Mouse (Mus musculus) cerebellum, adult 2 months (tissue): ENCODE measurements around the gene Smim24. TPM values are rescaled to one million over a fixed set of nuclear protein-coding genes. Genes with fewer than 3 reads are reported as not detected.

Experiments used
- DNase-seq, 2 experiments: peaks; one replicate each; pipeline ENCODE4 v3.0.0; 2021
- H3K27ac ChIP-seq: fragments of 200-500 bp; 2 replicates; pipeline ENCODE4 v1.5.1; 2012; ENCODE audit warnings: low read length, control low read depth, inconsistent platforms; ENCODE audit not compliant: insufficient read depth
- H3K27me3 ChIP-seq: fragments of 200-500 bp; 2 replicates; pipeline ENCODE4 v1.6.1; 2012; ENCODE audit warnings: inconsistent platforms, mild to moderate bottlenecking, low read length, moderate library complexity; ENCODE audit not compliant: control insufficient read depth, insufficient read depth
- H3K4me1 ChIP-seq: fragments of 200-500 bp; 2 replicates; pipeline ENCODE4 v1.6.1; 2011; ENCODE audit warnings: low read length; ENCODE audit not compliant: control insufficient read depth, insufficient read depth
- H3K4me3 ChIP-seq: fragments of 200-500 bp; replicated peaks from 2 replicates; pipeline ENCODE3; 2011; ENCODE audit warnings: mild to moderate bottlenecking, low read depth, low read length, control low read depth; ENCODE audit not compliant: insufficient read depth
- CTCF ChIP-seq: fragments of 200-500 bp; IDR thresholded peaks from 2 replicates; pipeline ENCODE4 v1.5.1; 2011; ENCODE audit warnings: low read depth, mild to moderate bottlenecking, control low read depth, low read length, moderate library complexity, borderline replicate concordance; ENCODE audit not compliant: insufficient read depth
- POLR2A ChIP-seq: fragments of 200-500 bp; IDR thresholded peaks from 2 replicates; pipeline ENCODE4 v1.6.1; 2011; ENCODE audit warnings: low read length, control low read depth, borderline replicate concordance; ENCODE audit not compliant: insufficient read depth
- WGBS: fragments of 180-500 bp; shearing (Covaris S2); methylation state at CpG from one replicate; pipeline ENCODE4 v1.1.7; 2018; 5-methylcytosine and 5-hydroxymethylcytosine counted together
- polyA plus RNA-seq: library from polyadenylated mRNA; depleted of rRNA; stranded (reverse); fragments of >200 nt; gene quantifications from 2 replicates; pipeline ENCODE4 v1.2.3, GENCODE M21; 2012; rRNA removed

The Smim24 gene
- polyA plus RNA-seq, 1 experiment = 1.2 TPM

- H3K27me3 ChIP-seq = no peaks in the 10 kb centered on the region
- peak; percentile 52 to 56 for DNase-seq
- peak overlapping the region; percentile 3 for H3K4me3 ChIP-seq
- WGBS = 18% methylated on average over 26 of the region's 26 CpGs
- H3K4me1 ChIP-seq = peaks cover 45% of the 10 kb centered on the region
- TF ChIP-seq POLR2A (no peak), CTCF (no peak)
- H3K27ac ChIP-seq = peak overlapping the region; percentile 8; the same call in 1 of the 2 replicates
Observed at GRCm38 (mm10) chr10:81433541-81434289, 40.9 kb downstream of the Smim24 start.

GRCm38 (mm10) chr10:81434361-81435263, 41.8 kb downstream of the Smim24 start:
- H3K27me3 ChIP-seq = no peaks in the 10 kb centered on the region
- peaks cover 41% of the 10 kb centered on the region for H3K4me1 ChIP-seq
- TF ChIP-seq POLR2A = no peak
- no peak for TF ChIP-seq CTCF
- WGBS = 30% methylated on average over 15 of the region's 15 CpGs
- peak overlapping the region; percentile 54 for H3K27ac ChIP-seq
- peak; percentile 33 to 40 for DNase-seq
- no peak overlapping the region for H3K4me3 ChIP-seq

DNA sequence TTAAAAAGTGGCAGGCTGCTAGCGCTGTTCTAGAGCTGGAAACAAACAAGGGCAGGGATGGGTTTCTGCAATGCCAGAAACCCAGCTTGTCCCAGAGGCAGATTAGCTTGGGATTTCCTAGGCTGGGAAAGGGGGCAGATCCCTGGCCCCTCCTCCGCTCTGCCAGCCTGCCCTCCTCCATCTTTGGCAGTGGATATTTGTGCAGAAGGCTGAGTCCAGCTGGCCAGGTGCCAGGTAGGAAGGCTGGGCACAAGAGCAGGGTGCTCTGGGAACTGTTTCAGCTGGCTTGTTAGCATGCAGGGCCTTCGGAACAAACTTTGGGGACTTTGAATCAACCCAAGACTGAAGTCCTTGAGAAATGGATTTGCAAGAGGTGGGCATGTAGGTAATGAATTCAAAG, 42.6 kb downstream of the Smim24 start:
- no peaks in the 10 kb centered on the region for H3K27me3 ChIP-seq
- H3K4me1 ChIP-seq = peaks cover 41% of the 10 kb centered on the region
- DNase-seq = peak; percentile 85 to 90
- H3K4me3 ChIP-seq = no peak overlapping the region
- H3K27ac ChIP-seq = peak overlapping the region; percentile 54
- 2% methylated on average over 3 of the region's 3 CpGs for WGBS
- TF ChIP-seq POLR2A = no peak
- no peak for TF ChIP-seq CTCF

DNA sequence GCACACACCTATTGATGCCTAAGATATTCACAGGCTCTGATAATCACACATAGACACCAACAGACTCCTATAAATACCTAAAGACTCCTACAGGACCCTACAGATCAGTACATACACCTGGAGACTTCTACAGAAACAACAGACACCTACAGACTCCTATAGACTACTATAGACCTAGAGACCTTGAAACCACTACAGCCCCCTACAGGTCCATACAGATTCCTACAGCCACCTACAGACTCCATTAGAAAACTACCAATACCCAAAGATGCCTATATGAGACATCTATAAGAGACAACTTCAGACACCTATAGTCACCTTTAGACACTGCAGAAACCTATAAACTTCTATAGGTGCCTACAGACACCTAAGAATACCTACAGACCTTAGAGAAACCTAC, 48.2 kb downstream of the Smim24 start:
- H3K27me3 ChIP-seq = no peaks in the 10 kb centered on the region; the same call in 1 of the 2 replicates
- peaks cover under 1% of the 10 kb centered on the region; the same call in 1 of the 2 replicates for H3K4me1 ChIP-seq
- TF ChIP-seq CTCF (no peak), POLR2A (no peak)
- H3K4me3 ChIP-seq = no peak overlapping the region
- no peak overlapping the region for H3K27ac ChIP-seq
- DNase-seq = peak in 1 of 2 experiments; percentile 30

Other genes with a start within 250 kb of the Smim24 start
- 34.8 and 36.0 TPM in 2 replicates for gene Pias4, start 225.1 kb upstream of the Smim24 start, polyA plus RNA-seq
- gene Eef2, start 216.4 kb upstream of the Smim24 start, polyA plus RNA-seq = 1,163 and 1,164 TPM in 2 replicates
- gene Dapk3, start 210.0 kb upstream of the Smim24 start, polyA plus RNA-seq = 70.7 and 73.0 TPM in 2 replicates
- gene 4930442H23Rik, start 209.2 kb upstream of the Smim24 start, polyA plus RNA-seq = not detected in 2 replicates
- 0.16 and 0.33 TPM in 2 replicates for gene Nmrk2, start 191.0 kb upstream of the Smim24 start, polyA plus RNA-seq
- 115 and 122 TPM in 2 replicates for gene Atcay, start 162.2 kb upstream of the Smim24 start, polyA plus RNA-seq
- 77.6 and 79.6 TPM in 2 replicates for gene Zfr2, start 159.9 kb upstream of the Smim24 start, polyA plus RNA-seq
- gene Matk, start 140.1 kb upstream of the Smim24 start, polyA plus RNA-seq = 124 and 141 TPM in 2 replicates
- gene Mrpl54, start 126.1 kb upstream of the Smim24 start, polyA plus RNA-seq = 81.4 and 84.9 TPM in 2 replicates
- 61.8 and 63.9 TPM in 2 replicates for gene Apba3, start 126.1 kb upstream of the Smim24 start, polyA plus RNA-seq
- 0.51 and 1.2 TPM in 2 replicates for gene Tjp3, start 101.5 kb upstream of the Smim24 start, polyA plus RNA-seq
- gene Pip5k1c, start 100.1 kb upstream of the Smim24 start, polyA plus RNA-seq = 288 and 314 TPM in 2 replicates
- 36.3 and 36.9 TPM in 2 replicates for gene Cactin, start 71.9 kb upstream of the Smim24 start, polyA plus RNA-seq
- gene Tbxa2r, start 64.3 kb upstream of the Smim24 start, polyA plus RNA-seq = 2.2 and 3.2 TPM in 2 replicates
- 0.97 and 1.0 TPM in 2 replicates for gene Gipc3, start 49.8 kb upstream of the Smim24 start, polyA plus RNA-seq
- gene Hmg20b, start 42.6 kb upstream of the Smim24 start, polyA plus RNA-seq = 42.7 and 43.4 TPM in 2 replicates
- gene Mfsd12, start 35.6 kb upstream of the Smim24 start, polyA plus RNA-seq = 34.8 and 35.0 TPM in 2 replicates
- 0.24 and 0.36 TPM in 2 replicates for gene 4930404N11Rik, start 27.2 kb upstream of the Smim24 start, polyA plus RNA-seq
- 75.8 and 81.5 TPM in 2 replicates for gene Fzr1, start 14.5 kb upstream of the Smim24 start, polyA plus RNA-seq
- gene Dohh, start 8.6 kb upstream of the Smim24 start, polyA plus RNA-seq = 87.7 and 93.1 TPM in 2 replicates
- gene Gm48551, start 8.6 kb upstream of the Smim24 start, polyA plus RNA-seq = 10.2 and 10.8 TPM in 2 replicates
- 10.7 and 13.8 TPM in 2 replicates for gene Gm48552, start 4.0 kb upstream of the Smim24 start, polyA plus RNA-seq
- gene Nfic, start 62.6 kb downstream of the Smim24 start, polyA plus RNA-seq = 103 and 108 TPM in 2 replicates
- 57.3 and 60.6 TPM in 2 replicates for gene Celf5, start 89.7 kb downstream of the Smim24 start, polyA plus RNA-seq
- gene Ncln, start 103.3 kb downstream of the Smim24 start, polyA plus RNA-seq = 112 and 116 TPM in 2 replicates
- gene S1pr4, start 107.1 kb downstream of the Smim24 start, polyA plus RNA-seq = 0.67 and 1.1 TPM in 2 replicates
- gene Gna15, start 131.2 kb downstream of the Smim24 start, polyA plus RNA-seq = 1.3 and 1.4 TPM in 2 replicates
- gene Gna11, start 152.1 kb downstream of the Smim24 start, polyA plus RNA-seq = 105 and 107 TPM in 2 replicates
- gene Aes, start 166.4 kb downstream of the Smim24 start, polyA plus RNA-seq = 1,117 and 1,168 TPM in 2 replicates
- 282 and 321 TPM in 2 replicates for gene Tle2, start 181.5 kb downstream of the Smim24 start, polyA plus RNA-seq
- 8.7 and 9.6 TPM in 2 replicates for gene Tle6, start 208.0 kb downstream of the Smim24 start, polyA plus RNA-seq
- gene BC025920, start 213.2 kb downstream of the Smim24 start, polyA plus RNA-seq = 3.6 and 3.7 TPM in 2 replicates
- gene Sirt6, start 234.7 kb downstream of the Smim24 start, polyA plus RNA-seq = 35.4 and 38.5 TPM in 2 replicates
- gene Ankrd24, start 235.5 kb downstream of the Smim24 start, polyA plus RNA-seq = 121 and 130 TPM in 2 replicates